Mouse (Mus musculus) MN1 (cell line): ENCODE measurements at regions not wholly inside any gene's neighbourhood (a gene's known extent, or its start where the extent isn't known, plus 50 kb on each side); places are given as distances from the start of the nearest gene placed in this dataset.
"Not testable (repeated sequence)": the region's sequence is repeated elsewhere in the genome, so short reads cannot be mapped to it uniquely, and the experiment has no call there.

Source experiments
- DNase-seq: peaks from one replicate; pipeline ENCODE4 v3.0.0-alpha.2; 2016; ENCODE audit warnings: low spot score

- DNase-seq: no peak
Observed at GRCm38 (mm10) chr3:20892916-20893430, 526.0 kb upstream of the Agtr1b start.

- no peak for DNase-seq
Observed at GRCm38 (mm10) chr3:20864241-20864640, 497.3 kb upstream of the Agtr1b start.

- DNase-seq: no peak
Observed at GRCm38 (mm10) chr3:20831038-20831437, 464.1 kb upstream of the Agtr1b start.

GRCm38 (mm10) chr3:20829391-20829790 lies 462.4 kb upstream of the Agtr1b start:
- no peak for DNase-seq

GRCm38 (mm10) chr3:20828811-20829210 lies 461.8 kb upstream of the Agtr1b start:
- no peak for DNase-seq

- DNase-seq: no peak
Observed at GRCm38 (mm10) chr3:20825661-20826334, 458.8 kb upstream of the Agtr1b start.

- DNase-seq: no peak
Observed at GRCm38 (mm10) chr3:20822226-20822625, 455.2 kb upstream of the Agtr1b start.

- no peak for DNase-seq
Observed at GRCm38 (mm10) chr3:20821712-20822111, 454.7 kb upstream of the Agtr1b start.

GRCm38 (mm10) chr3:20820047-20820446 lies 453.1 kb upstream of the Agtr1b start:
- DNase-seq: no peak

GRCm38 (mm10) chr3:20819586-20819985 lies 452.6 kb upstream of the Agtr1b start:
- DNase-seq: no peak

- DNase-seq: no peak
Observed at GRCm38 (mm10) chr3:20816613-20817012, 449.6 kb upstream of the Agtr1b start.

- DNase-seq: no peak
Observed at GRCm38 (mm10) chr3:20794256-20794655, 427.3 kb upstream of the Agtr1b start.

GRCm38 (mm10) chr3:20792503-20792902 lies 425.5 kb upstream of the Agtr1b start:
- DNase-seq: no peak

GRCm38 (mm10) chr3:20777883-20778282 lies 410.9 kb upstream of the Agtr1b start:
- no peak for DNase-seq

GRCm38 (mm10) chr3:20776964-20777304 lies 410.0 kb upstream of the Agtr1b start:
- DNase-seq: no peak

- peak; percentile 74 for DNase-seq
Observed at GRCm38 (mm10) chr3:20776128-20776963, 409.4 kb upstream of the Agtr1b start.

- no peak for DNase-seq
Observed at GRCm38 (mm10) chr3:20734302-20734701, 367.3 kb upstream of the Agtr1b start.

GRCm38 (mm10) chr3:20732005-20732404 lies 365.0 kb upstream of the Agtr1b start:
- no peak for DNase-seq

GRCm38 (mm10) chr3:20730481-20730880 lies 363.5 kb upstream of the Agtr1b start:
- DNase-seq: no peak

GRCm38 (mm10) chr3:20729776-20730175 lies 362.8 kb upstream of the Agtr1b start:
- not testable (repeated sequence) for DNase-seq

- DNase-seq: no peak
Observed at GRCm38 (mm10) chr3:20714671-20715070, 347.7 kb upstream of the Agtr1b start.

GRCm38 (mm10) chr3:20709661-20710060 lies 342.7 kb upstream of the Agtr1b start:
- no peak for DNase-seq

- no peak for DNase-seq
Observed at GRCm38 (mm10) chr3:20695322-20695859, 328.4 kb upstream of the Agtr1b start.
